Mouse (Mus musculus) forebrain, embryonic 11.5 days (tissue): Measurements from ENCODE around the gene Gm17067. TPM values are rescaled to one million over a fixed set of nuclear protein-coding genes. Genes with fewer than 3 reads are reported as not detected.
"Not testable (repeated sequence)": the region's sequence is repeated elsewhere in the genome, so short reads cannot be mapped to it uniquely, and the experiment has no call there.

Source experiments
- ATAC-seq: fragments of 200-750 bp; cut with Nextera tagmentation; replicated peaks from 2 replicates; pipeline ENCODE4 v1.8.0; 2017; ENCODE audit warnings: moderate TSS enrichment; ENCODE audit not compliant: low FRiP score
- DNase-seq: peaks from one replicate; pipeline ENCODE4 v3.0.0-alpha.2; 2017; ENCODE audit warnings: low spot score
- H3K27ac ChIP-seq: fragments of 300-500 bp; sonication (generic); 2 replicates; pipeline ENCODE4 v1.5.1; 2014; ENCODE audit warnings: low read depth, low read length
- H3K27me3 ChIP-seq: fragments of 300-500 bp; sonication (generic); 2 replicates; pipeline ENCODE4 v1.6.1; 2014; ENCODE audit warnings: mild to moderate bottlenecking, low read length, mixed read lengths; ENCODE audit not compliant: control insufficient read depth, insufficient read depth
- H3K36me3 ChIP-seq: fragments of 300-500 bp; sonication (generic); 2 replicates; pipeline ENCODE4 v1.6.1; 2014; ENCODE audit warnings: mild to moderate bottlenecking, low read length, moderate library complexity, mixed read lengths; ENCODE audit not compliant: control insufficient read depth, insufficient read depth
- H3K4me1 ChIP-seq: fragments of 300-500 bp; sonication (generic); replicated peaks from 2 replicates; pipeline ENCODE4 v1.6.1; 2014; ENCODE audit warnings: low read length, mixed read lengths; ENCODE audit not compliant: control insufficient read depth, insufficient read depth
- H3K4me2 ChIP-seq: fragments of 300-500 bp; sonication (generic); 2 replicates; pipeline ENCODE4 v1.6.1; 2014; ENCODE audit warnings: low read depth, mild to moderate bottlenecking, low read length, moderate library complexity, mixed read lengths; ENCODE audit not compliant: severe bottlenecking
- H3K4me3 ChIP-seq: fragments of 300-500 bp; sonication (generic); 2 replicates; pipeline ENCODE4 v1.5.1; 2014; ENCODE audit warnings: low read depth, low read length
- H3K9ac ChIP-seq: fragments of 300-500 bp; sonication (generic); 2 replicates; pipeline ENCODE4 v1.6.1; 2014; ENCODE audit warnings: low read length
- H3K9me3 ChIP-seq: fragments of 300-500 bp; sonication (generic); 2 replicates; pipeline ENCODE4 v1.6.1; 2016; ENCODE audit warnings: low read length, mixed read lengths; ENCODE audit not compliant: control insufficient read depth
- WGBS: fragments of 180-500 bp; shearing (Covaris S2); extraction: QIAGEN DNeasy Blood & Tissue Kit; methylation state at CpG from one replicate; pipeline ENCODE4 v1.1.7; 2014; 5-methylcytosine and 5-hydroxymethylcytosine counted together
- polyA plus RNA-seq: library from polyadenylated mRNA; unstranded; fragments of >200 nt; fragmentation: Nextera tagmentation; extraction: Ambion mirVana; gene quantifications from 2 replicates; pipeline ENCODE4 v1.2.1, GENCODE M21; 2014

The Gm17067 gene
- polyA plus RNA-seq = not detected in 2 replicates

DNA sequence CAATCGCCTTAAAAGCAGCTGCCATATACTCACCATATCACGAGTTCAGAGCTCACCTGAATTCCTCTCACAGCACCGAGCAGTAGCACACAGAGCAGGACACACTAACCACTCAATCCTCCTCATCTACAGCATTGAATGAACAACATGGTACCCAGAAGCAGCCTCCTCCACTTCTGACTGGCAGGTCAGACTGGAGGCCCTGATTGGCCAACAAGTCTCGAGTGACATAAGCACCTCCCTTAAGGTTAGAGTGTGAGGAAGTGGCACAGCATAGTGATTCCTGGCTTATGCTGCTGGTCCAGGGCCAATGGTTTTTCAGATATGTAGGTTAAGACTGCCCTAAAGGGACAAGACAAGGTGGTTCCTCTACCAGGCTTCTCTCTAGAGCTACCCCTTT is at the start of gene Gm17067:
TSS of gene Gm17067 (minus strand) at position 101 of the 400 bp plus-strand sequence.
- ATAC-seq, H3K4me1 ChIP-seq: not testable (repeated sequence)

GRCm38 (mm10) chr7:42749836-42750235 is 23.0 kb upstream of the Gm17067 start:
- ATAC-seq = no peak

More for the DNA sequence above, at the start of gene Gm17067:
- H3K9me3 ChIP-seq, H3K4me2 ChIP-seq, DNase-seq, H3K4me3 ChIP-seq, H3K27me3 ChIP-seq, H3K36me3 ChIP-seq, H3K27ac ChIP-seq, H3K9ac ChIP-seq: not testable (repeated sequence)
- WGBS = 91% methylated on average over 4 of the region's 4 CpGs

DNA sequence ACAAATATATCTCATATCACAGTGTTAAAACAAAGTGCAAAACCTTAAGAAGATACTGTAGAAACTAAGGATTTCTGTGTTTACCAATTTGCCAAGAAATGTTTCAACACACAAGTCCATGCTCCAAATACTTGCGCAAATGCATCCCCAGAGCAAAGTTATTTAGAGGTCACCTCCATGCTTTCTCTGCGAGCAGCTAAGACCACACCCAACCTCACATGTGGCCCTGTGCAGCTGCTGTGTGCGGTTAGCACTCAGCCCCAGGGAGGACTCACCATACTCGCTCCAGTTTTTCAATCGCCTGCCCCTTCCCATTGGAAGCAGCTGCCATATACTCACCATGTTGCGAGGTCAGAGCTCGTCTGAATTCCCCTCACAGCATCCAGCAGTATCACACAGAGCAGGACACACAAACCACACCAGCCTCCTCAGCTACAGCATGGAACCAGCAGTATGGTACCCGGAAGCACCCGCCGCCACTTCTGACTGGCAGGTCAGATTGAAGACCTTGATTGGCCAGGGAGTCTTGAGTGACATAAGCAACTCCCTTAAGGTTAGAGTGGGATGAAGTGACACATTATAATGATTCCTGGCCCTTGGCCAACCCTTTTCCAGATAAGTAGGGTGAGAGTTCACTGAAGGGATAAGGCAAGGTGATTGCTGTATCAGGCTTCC is 11.9 kb upstream of the Gm17067 start:
- Histone ChIP-seq H3K27ac (no peak overlapping the region), H3K27me3 (no peaks in the 10 kb centered on the region), H3K9me3 (no peaks in the 10 kb centered on the region; the same call in 1 of the 2 replicates), H3K4me1 (no peaks in the 10 kb centered on the region), H3K36me3 (no peaks in the 10 kb centered on the region), H3K4me2 (no peak overlapping the region), H3K9ac (no peak overlapping the region), H3K4me3 (no peak overlapping the region)
- DNase-seq (no peak), ATAC-seq (no peak)
- WGBS = 89% methylated on average over 10 of the region's 10 CpGs

More at GRCm38 (mm10) chr7:42749836-42750235, 23.0 kb upstream of the Gm17067 start:
- Histone ChIP-seq H3K9me3 (peaks cover 4% of the 10 kb centered on the region; the same call in 1 of the 2 replicates), H3K27me3 (no peaks in the 10 kb centered on the region), H3K4me1 (no peaks in the 10 kb centered on the region), H3K9ac (no peak overlapping the region), H3K27ac (no peak overlapping the region), H3K36me3 (no peaks in the 10 kb centered on the region), H3K4me3 (no peak overlapping the region), H3K4me2 (no peak overlapping the region)
- 43% methylated on average over 20 of the region's 20 CpGs for WGBS
- no peak for DNase-seq

GRCm38 (mm10) chr7:42693251-42693650 is 33.6 kb downstream of the Gm17067 start:
- H3K9me3 ChIP-seq, H3K27ac ChIP-seq, H3K4me1 ChIP-seq, H3K36me3 ChIP-seq, DNase-seq, ATAC-seq, H3K27me3 ChIP-seq: not testable (repeated sequence)
- Histone ChIP-seq H3K4me2 (peak overlapping the region; percentile 47), H3K4me3 (peak overlapping the region; percentile 43), H3K9ac (peak overlapping the region; percentile 58; the same call in 1 of the 2 replicates)
- WGBS = 4% methylated on average over 4 of the region's 4 CpGs

DNA sequence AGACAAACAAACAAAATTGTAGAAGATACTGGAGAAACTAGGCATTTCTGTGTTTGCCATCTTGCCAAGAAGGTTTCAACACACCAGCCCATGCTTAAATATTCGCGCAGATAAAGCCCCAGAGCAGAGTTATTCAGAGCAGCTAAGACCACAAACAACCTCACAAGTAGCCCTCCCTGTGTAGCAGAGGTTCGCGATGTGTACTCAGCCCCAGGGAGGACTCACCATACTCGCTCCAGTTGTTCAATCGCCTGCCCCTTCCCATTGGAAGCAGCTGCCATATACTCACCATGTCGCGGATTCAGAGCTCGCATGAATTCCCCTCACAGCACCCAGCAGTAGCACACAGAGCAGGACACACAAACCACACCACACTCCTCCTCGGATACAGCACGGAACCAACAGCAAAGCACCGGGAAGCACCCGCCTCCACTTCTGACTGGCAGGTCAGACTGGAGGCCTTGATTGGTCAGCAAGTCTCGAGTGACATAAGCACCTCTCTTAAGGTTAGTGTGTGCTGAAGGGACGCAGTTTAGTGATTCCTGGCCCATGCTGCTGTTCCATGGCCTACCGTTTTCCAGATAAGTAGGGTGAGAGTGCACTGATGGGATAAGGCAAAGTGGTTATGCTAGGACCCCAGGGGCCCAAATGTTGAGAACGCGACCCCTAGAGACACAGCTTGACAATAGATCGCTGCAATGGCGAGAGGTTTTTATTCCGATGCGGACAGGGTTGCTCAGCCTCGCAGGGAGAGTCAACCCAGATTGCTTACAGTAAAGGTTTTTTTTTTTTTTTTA is 34.3 kb downstream of the Gm17067 start, which contains the start of gene Zfp975:
TSS of gene Zfp975 (minus strand) at position 381 of the 797 bp plus-strand sequence.
- not testable (repeated sequence) for H3K27ac ChIP-seq
- 2% methylated on average over 23 of the region's 23 CpGs for WGBS
- H3K9ac ChIP-seq = peak within 1 kb of the TSS; percentile 58

GRCm38 (mm10) chr7:42680081-42680480 is 46.7 kb downstream of the Gm17067 start:
- not testable (repeated sequence) for H3K27me3 ChIP-seq, H3K27ac ChIP-seq, H3K4me3 ChIP-seq, H3K4me2 ChIP-seq, H3K36me3 ChIP-seq, DNase-seq, H3K9me3 ChIP-seq, H3K9ac ChIP-seq, ATAC-seq, H3K4me1 ChIP-seq
- WGBS = 91% methylated on average over 6 of the region's 6 CpGs

More for the DNA sequence above, 34.3 kb downstream of the Gm17067 start, which contains the start of gene Zfp975:
- peak; percentile 83 for DNase-seq
- Histone ChIP-seq H3K4me2 (peak within 1 kb of the TSS; percentile 47), H3K4me3 (peak within 1 kb of the TSS; percentile 43)
- H3K9me3 ChIP-seq, H3K36me3 ChIP-seq, H3K4me1 ChIP-seq, H3K27me3 ChIP-seq: not testable (repeated sequence)
- peak; percentile 100 for ATAC-seq

DNA sequence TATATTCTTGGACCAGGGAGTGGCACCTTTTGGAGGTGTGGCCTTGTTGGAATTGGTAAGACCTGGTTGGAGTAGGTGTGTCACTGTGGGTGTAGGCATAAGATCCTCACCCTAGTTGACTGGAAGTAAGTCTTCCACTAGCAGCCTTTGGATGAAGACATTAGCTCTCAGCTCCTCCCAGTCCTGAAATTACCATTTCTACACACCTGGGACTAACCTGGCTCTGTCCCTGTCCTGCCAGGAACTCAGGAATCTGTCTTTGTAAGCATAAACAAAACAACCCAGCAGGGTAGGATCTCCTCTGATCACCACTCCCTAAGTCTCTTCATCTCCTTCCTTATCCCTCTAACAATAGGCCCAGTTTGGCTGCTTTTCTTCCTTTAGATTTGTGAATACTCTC is 47.2 kb downstream of the Gm17067 start:
- H3K4me1 ChIP-seq, DNase-seq, ATAC-seq, H3K9me3 ChIP-seq, H3K4me2 ChIP-seq, H3K27me3 ChIP-seq, H3K36me3 ChIP-seq, H3K9ac ChIP-seq, H3K27ac ChIP-seq, H3K4me3 ChIP-seq: not testable (repeated sequence)

GRCm38 (mm10) chr7:42660140-42660539 is 66.7 kb downstream of the Gm17067 start:
- H3K9me3 ChIP-seq, ATAC-seq, H3K27ac ChIP-seq, DNase-seq, H3K4me1 ChIP-seq, H3K9ac ChIP-seq, H3K27me3 ChIP-seq, H3K4me3 ChIP-seq, H3K36me3 ChIP-seq, H3K4me2 ChIP-seq: not testable (repeated sequence)
- 73% methylated on average over 5 of the region's 5 CpGs for WGBS
